Mouse (Mus musculus): ENCODE measurements around the gene E2f6. TPM values are rescaled to one million over a fixed set of nuclear protein-coding genes. Genes with fewer than 3 reads are reported as not detected.
A peak's percentile ranks its signal among the peaks of the same experiment; 100 is the strongest.

Gene E2f6
- total RNA-seq (2012; rRNA removed): 28.5 and 35.4 TPM in 2 replicates
- 10 to 100 TPM in 1 of 2 experiments, not detected in 1; 67.0 TPM for polyA plus RNA-seq (2012; ENCODE audit: insufficient read depth in 1 of 2, insufficient read length in 2 of 2, low read depth in 1 of 2, low replicate concordance in 2 of 2, missing spikeins in 1 of 2)

DNA sequence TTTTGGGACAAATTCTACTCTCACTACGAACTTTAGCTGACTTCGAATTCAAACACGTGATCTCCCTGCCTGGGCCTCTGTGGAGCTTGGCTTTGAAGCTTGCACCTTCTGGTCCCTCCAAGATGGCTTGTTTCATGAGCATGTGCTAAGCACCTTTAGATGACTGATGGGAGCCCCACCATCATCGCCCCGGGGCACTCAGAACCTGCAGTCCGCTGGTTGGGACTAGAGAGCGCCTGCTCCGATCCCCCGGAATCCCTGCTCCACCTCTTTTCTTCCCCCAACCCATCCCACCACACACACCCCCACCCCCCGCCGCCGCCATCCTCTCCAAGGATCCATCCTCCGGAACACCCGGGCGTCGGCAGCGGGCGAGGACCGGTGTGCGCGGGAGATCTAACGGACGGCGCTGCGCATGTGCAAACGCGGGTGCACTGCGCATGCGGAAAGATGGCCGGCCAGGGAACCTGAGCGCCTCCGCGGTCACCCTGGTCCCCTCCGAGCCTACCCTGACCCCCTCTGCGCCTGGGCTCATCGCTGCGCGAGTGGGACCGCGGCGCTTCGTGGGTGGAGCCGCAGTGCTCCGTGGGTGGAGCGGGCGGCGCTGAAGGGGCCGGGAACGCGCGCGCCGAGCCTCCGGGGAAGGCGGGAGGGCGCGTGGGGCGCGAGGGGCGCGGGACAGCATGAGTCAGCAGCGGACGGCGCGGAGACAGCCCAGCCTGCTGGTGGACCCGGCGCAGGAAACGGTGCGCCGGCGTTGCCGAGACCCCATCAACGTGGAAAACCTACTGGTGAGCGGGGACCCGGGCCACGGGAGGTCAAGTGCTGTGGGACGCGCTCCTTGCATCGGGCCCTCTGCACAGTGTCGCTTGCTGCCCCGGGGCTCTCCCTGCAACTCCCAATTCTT is at the start of gene E2f6:
Gene E2f6, plus strand, starts transcription at position 439 of the 907 bp plus-strand sequence.
- DNase-seq (ENCODE audit: low read depth, low spot score): peak; percentile 81
- Histone ChIP-seq H3K9me3 (replicated peaks; ENCODE audit: insufficient read depth, low read length) (no peaks in the 10 kb centered on the region), H3K4me1 (ENCODE audit: control insufficient read depth in 1 of 2, insufficient read depth in 2 of 2, low read length in 2 of 2) (peaks cover 0 to 4% of the 10 kb centered on the region in 2 experiments; a peak in 2 of 4 replicates), H3K36me3 (ENCODE audit: control insufficient read depth in 1 of 2, insufficient read depth in 2 of 2, low read length in 2 of 2) (peaks cover 3 to 14% of the 10 kb centered on the region in 2 experiments), H3K27ac (ENCODE audit: control insufficient read depth, low read depth, low read length) (peak within 1 kb of the TSS; percentile 67), H3K27me3 (ENCODE audit: control insufficient read depth in 1 of 2, insufficient read depth in 2 of 2, low read length in 2 of 2) (no peaks in the 10 kb centered on the region), H3K79me2 (ENCODE audit: control insufficient read depth, insufficient read depth, low read length, poor library complexity) (peaks cover 25% of the 10 kb centered on the region), H3K4me3 (ENCODE audit: control insufficient read depth in 1 of 2, insufficient read depth in 1 of 2, low read depth in 2 of 2, low read length in 2 of 2) (peak within 1 kb of the TSS; percentile 68 to 79), H3K9ac (ENCODE audit: control insufficient read depth, low read depth, low read length, poor library complexity, severe bottlenecking) (peak within 1 kb of the TSS; percentile 98)
- TF ChIP-seq ZNF384 (IDR thresholded peaks at IDR 0.05; ENCODE audit: low read depth, low read length) (no peak), ELF1 (IDR thresholded peaks at IDR 0.05; ENCODE audit: low read depth, low read length) (no peak), MAZ (IDR thresholded peaks at IDR 0.05; ENCODE audit: low read depth, low read length) (peak; percentile 28; the same call in 1 of the 2 replicates), MYB (IDR thresholded peaks at IDR 0.05; ENCODE audit: low read depth, low read length) (no peak), MXI1 (IDR thresholded peaks at IDR 0.05; ENCODE audit: low read depth, low read length) (no peak), CHD2 (IDR thresholded peaks at IDR 0.05; ENCODE audit: low read length) (no peak), MAX (IDR thresholded peaks at IDR 0.05; ENCODE audit: low read length) (peak; percentile 91), POLR2A (IDR thresholded peaks at IDR 0.05; ENCODE audit: control insufficient read depth in 1 of 2, insufficient read depth in 1 of 2, low read depth in 1 of 2, low read length in 2 of 2, poor library complexity in 1 of 2) (peak; percentile 72 to 76), USF2 (IDR thresholded peaks at IDR 0.05; ENCODE audit: borderline replicate concordance in 1 of 2, insufficient read depth in 1 of 2, low read depth in 1 of 2, low read length in 2 of 2) (no peak), NELFE (IDR thresholded peaks at IDR 0.05; ENCODE audit: low read depth, low read length) (peak; percentile 79), USF1 (IDR thresholded peaks at IDR 0.05; ENCODE audit: low read depth, low read length) (no peak), RCOR1 (IDR thresholded peaks at IDR 0.05; ENCODE audit: low read depth, low read length) (no peak), E2F4 (IDR thresholded peaks at IDR 0.05; ENCODE audit: borderline replicate concordance, low read depth, low read length) (no peak), KAT2A (conservative IDR thresholded peaks at IDR 0.05; ENCODE audit: low read depth, low read length) (no peak), POLR2AphosphoS5 (IDR thresholded peaks at IDR 0.05; ENCODE audit: borderline replicate concordance, low read depth, low read length) (no peak), CHD1 (IDR thresholded peaks at IDR 0.05; ENCODE audit: low read depth, low read length) (no peak), POLR2AphosphoS2 (IDR thresholded peaks at IDR 0.05; ENCODE audit: low read length) (no peak), BHLHE40 (IDR thresholded peaks at IDR 0.05; ENCODE audit: borderline replicate concordance, low read depth, low read length) (no peak), SIN3A (IDR thresholded peaks at IDR 0.05; ENCODE audit: low read length) (no peak), GATA1 (IDR thresholded peaks at IDR 0.05; ENCODE audit: low read depth, low read length) (no peak), TBP (IDR thresholded peaks at IDR 0.05; ENCODE audit: low read depth, low read length) (no peak; the same call in 1 of the 2 replicates), CTCF (IDR thresholded peaks at IDR 0.05 in 2 of 3, conservative IDR thresholded peaks at IDR 0.05 in 1 of 3; ENCODE audit: control insufficient read depth in 1 of 3, insufficient read depth in 1 of 3, low read depth in 2 of 3, low read length in 3 of 3, poor library complexity in 1 of 3, severe bottlenecking in 1 of 3) (no peak), ZC3H11A (IDR thresholded peaks at IDR 0.05; ENCODE audit: low read depth, low read length) (no peak), RAD21 (IDR thresholded peaks at IDR 0.05; ENCODE audit: low read depth, low read length) (no peak), TCF12 (IDR thresholded peaks at IDR 0.05; ENCODE audit: low read depth, low read length) (peak; percentile 58; the same call in 1 of the 2 replicates), HCFC1 (IDR thresholded peaks at IDR 0.05; ENCODE audit: low read depth, low read length) (peak; percentile 66; the same call in 1 of the 2 replicates), MEF2A (IDR thresholded peaks at IDR 0.05; ENCODE audit: extremely low read depth, insufficient replicate concordance, low read depth, low read length, poor library complexity, severe bottlenecking) (no peak), UBTF (IDR thresholded peaks at IDR 0.05; ENCODE audit: borderline replicate concordance, insufficient read depth, low read depth, low read length) (no peak), JUND (IDR thresholded peaks at IDR 0.05; ENCODE audit: low read depth, low read length) (no peak), TAL1 (IDR thresholded peaks at IDR 0.05; ENCODE audit: low read length) (no peak), ZMIZ1 (IDR thresholded peaks at IDR 0.05; ENCODE audit: low read depth, low read length) (0 out of 2 replicates have a peak, but pooled peaks have one; percentile 49), EP300 (IDR thresholded peaks at IDR 0.05; ENCODE audit: low read depth in 1 of 2, low read length in 2 of 2) (0 out of 4 replicates have a peak, but pooled peaks of 1 of the 2 experiments have one; percentile 13), NRF1 (IDR thresholded peaks at IDR 0.05; ENCODE audit: insufficient read depth, low read depth, low read length, poor library complexity, severe bottlenecking) (peak; percentile 86), GABPA (IDR thresholded peaks at IDR 0.05; ENCODE audit: low read depth, low read length) (no peak)
